Mouse (Mus musculus) neutrophil, adult 5-6 weeks (primary cell): ENCODE results near the gene Neurl4. TPM values are rescaled to one million over a fixed set of nuclear protein-coding genes. Genes with fewer than 3 reads are reported as not detected.

Experiments used
- ATAC-seq: fragments of 151-379, 151-347 bp; 2 replicates; pipeline ENCODE4 v1.8.0; 2017; ENCODE audit warnings: mild to moderate bottlenecking, moderate TSS enrichment; ENCODE audit not compliant: insufficient number of reproducible peaks, poor library complexity, low FRiP score, severe bottlenecking; ENCODE audit errors: extremely low read depth
- total RNA-seq: library from RNA; stranded (forward); fragments of 200-1000 nt; gene quantifications from 2 replicates; pipeline ENCODE4 v1.2.3, GENCODE M21; 2017

Neurl4 gene
- total RNA-seq, 1 experiment from 2014 or later = 64.1 TPM

GRCm38 (mm10) chr11:69880506-69880852, 20.4 kb upstream of the Neurl4 start:
- peak; percentile 35; the same call in 1 of the 2 replicates for ATAC-seq

DNA sequence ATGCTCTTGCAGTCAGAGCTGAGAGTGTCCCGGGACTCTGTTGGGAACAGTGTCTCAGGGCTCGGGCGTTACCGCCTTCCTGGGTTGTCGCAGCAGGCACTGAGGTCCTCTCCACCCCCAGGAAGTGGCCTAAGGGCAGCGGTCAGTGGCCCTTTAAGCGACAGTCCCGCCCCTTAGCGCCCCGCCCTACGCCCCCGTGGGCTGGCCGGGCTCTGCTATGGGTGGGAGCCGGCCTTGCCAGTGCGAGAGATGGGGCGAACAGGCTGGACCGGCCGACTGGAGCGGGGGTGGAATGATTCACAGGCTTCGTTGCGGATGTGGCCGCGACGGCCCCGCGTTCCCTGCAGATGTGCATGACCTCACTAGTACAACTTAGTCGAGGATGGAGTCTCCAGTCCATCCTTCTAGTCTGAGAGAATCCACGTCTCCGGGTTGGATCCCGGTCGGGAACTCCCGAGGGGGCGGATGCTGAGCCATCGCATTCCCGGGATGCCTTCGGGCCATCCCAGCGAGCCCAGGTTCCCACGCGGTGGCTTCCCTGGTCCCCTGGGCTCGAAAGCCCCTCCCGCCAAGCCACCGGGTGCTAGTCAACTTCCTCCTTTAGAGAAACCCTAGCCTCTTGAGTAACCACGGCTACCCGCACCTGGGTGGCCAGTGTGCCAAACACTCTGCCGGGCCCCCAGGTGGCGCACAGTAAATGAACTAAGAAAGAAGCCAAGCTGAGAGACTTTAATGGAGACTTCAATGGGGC, 19.8 kb upstream of the Neurl4 start, which contains the start of gene Kctd11:
Kctd11 (minus strand) TSS at position 554 of the 751 bp plus-strand sequence.
- ATAC-seq = peak; percentile 80

GRCm38 (mm10) chr11:69881787-69882670, 18.8 kb upstream of the Neurl4 start:
- ATAC-seq = no peak

DNA sequence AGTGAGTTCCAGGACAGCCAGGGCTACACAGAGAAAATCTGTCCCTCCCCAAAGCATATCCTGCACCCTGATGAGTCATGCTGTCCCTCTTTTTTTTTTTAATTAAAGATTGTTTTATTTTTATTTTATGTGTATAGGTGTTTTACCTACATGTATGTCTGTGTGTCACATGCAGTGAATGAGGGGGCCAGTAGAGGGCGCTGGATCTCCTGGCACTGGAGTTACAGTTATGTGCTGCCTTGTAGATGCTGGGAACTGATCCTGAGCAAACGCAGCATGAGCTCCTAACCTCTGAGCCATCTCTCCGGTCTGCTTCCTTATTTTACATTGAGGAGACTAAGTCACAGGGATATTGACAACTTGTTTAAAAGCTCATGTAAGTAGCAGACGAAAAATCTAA, 17.8 kb upstream of the Neurl4 start:
- no peak for ATAC-seq

DNA sequence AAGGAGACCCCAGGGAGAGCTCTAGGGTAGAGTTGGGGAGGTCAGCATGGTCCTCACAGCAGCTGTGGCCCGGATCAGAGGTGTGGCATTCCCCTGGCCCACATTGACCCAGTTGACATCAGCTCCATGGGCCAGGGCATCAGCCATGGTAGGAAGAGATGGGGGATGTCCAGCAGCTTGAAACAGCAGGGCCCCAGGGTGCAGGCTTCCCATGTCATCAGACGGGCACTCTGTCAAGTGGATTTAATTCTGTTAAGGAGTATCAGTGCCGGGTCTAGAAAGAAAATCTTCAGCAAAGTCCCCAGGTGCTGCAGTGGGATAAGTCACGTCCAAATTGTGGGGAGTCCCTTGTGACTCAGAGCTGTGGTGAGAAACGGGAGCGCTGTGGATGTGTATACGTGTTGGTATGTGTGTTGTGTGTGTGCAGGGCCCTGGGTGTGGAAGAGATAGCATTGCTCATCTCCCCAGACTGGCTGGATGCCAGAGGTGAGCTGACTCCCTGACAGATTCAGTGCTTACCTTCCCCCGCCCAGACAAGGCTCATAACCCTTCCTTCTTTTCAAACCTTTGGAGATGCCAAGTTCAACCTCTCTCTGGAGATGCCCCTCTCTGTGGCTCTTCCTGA, 17.2 kb upstream of the Neurl4 start:
- ATAC-seq = no peak

DNA sequence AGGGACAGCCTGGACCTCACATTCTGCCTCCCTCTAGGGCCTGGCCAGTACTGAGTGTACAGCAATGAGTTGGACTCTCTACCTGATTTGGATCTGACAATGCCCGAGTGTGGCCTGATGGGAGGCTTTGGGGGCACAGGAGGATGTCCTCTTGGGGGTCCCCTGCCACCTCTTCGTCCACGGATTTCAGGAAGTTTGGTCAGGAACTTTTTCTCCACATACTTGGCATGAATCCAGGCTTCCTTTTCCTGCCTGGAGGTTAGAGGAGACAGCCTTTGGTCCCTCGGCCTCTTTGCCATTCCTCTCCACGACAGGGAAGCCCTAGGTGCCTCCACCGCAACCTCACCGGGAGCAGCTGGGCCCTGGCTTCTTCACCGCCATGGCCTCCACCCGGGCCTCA, 16.6 kb upstream of the Neurl4 start:
- ATAC-seq = no peak

DNA sequence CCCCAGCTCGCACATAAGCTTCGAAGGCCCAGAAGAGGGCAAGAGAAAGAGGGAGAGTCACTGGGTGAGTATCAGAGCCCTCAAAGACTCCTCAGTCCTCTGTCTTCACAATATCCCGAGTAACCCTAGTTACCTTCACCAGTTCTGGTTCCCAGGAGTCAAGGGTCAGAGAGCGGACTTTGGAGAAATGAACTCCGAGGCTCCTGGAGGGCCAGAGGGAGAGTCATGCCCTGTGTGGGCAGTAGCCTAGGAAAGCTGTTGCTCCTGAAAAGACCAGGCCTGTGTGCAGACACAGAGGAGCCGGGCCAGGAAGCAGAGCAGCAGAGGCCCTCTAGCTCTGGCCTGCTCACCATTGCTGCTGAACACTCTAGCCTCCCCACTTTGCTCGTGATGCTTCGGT, 16.2 kb upstream of the Neurl4 start:
- ATAC-seq = no peak

DNA sequence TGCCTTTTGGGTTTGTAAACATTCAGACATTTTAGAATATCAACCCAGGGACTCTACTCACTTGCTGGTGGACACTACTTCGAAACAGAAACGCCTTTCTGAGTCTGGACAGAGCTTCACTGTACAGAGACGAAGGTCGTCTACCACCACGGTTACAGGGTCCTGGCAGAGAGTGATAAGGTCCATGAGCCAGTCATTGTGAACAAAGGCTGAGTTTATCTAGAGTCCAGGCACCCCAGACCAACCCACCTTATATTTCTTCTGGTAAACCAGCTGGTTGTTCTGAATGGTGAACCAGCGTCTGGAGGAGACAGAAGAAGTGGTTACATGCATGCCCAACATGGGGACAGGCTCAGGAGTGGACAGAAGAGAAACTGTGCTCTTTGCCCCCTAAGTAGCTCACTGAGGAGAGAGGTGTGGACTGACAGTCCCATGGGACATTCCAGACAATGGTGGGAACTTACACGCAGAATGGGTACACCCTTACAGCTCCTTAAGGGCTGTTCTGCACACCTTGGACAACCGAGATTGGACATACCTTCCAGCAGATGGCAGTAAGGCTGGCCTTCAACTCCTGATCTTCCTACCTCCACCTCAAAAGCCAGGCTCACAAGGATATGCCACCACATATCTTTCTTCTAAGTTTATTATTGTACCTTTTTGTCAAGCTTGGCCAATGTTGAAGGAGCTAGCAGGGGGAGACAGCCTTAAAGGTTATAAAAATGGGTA, 13.8 kb upstream of the Neurl4 start:
- ATAC-seq = no peak

DNA sequence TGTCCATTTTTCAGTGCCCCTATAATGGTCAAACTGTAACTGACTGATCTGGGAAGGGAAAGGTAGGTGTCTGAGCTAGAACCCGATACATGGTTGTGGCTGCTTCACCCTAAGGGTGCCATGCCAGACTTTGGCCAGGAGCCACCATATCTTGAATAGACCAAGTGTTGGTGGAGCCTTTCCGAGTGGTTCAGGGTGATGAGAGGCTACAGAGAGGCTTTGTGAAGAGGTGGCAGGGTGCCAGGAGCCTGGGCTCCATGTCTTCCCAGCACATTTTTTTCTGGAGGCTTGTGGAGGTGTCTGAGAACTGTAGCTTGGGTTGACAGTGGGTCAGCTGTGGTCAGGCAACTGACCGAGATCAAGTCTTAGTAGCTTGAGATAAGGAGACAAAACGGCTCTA, 9.4 kb upstream of the Neurl4 start:
- ATAC-seq = no peak

GRCm38 (mm10) chr11:69894671-69895070, 6.2 kb upstream of the Neurl4 start:
- ATAC-seq = peak; percentile 87

DNA sequence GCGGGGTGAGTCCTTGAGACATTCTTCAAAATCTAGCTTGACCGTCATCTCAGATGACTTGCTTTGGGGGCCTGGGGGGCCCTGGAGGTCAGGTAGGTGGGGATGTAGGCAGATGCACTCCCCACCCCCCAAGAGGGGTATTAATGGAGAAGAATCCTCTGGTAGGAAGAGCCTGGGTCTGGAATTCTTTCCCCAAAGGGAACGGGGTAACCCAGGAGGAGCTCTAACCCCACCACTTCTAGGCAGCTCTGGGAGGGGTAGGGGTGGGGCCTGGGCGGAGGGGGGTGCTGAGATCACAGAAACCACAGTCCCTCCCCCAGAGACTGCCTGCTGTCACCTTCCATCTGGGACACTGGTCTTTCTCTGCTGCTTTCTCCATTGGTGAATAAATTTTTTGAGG, 5.6 kb upstream of the Neurl4 start, which contains the start of gene Acap1:
Acap1 (minus strand) TSS at position 249 of the 400 bp plus-strand sequence.
- peak; percentile 51 for ATAC-seq

GRCm38 (mm10) chr11:69899870-69900269, 1.0 kb upstream of the Neurl4 start:
- no peak for ATAC-seq

- ATAC-seq = peak; percentile 75
Measured at GRCm38 (mm10) chr11:69901406-69901846, 554 bp downstream of the Neurl4 start.

DNA sequence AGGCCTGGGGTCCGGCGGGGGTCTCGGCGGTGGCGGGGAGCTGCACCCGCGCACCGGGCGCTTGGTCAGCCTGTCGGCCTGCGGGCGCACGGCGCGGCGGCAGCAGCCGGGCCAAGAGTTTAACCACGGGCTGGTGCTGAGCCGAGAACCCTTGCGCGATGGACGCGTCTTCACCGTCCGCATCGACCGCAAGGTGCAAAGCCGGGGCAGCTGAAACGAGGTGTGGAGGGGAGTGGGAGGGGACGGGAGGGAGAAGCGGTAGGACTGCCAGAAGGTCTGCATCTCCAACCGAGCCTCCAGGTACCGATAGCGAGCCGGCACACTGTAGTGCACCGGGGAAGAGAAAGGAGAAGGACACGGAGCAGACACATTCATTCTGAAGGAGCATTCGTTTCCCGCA, 1.1 kb downstream of the Neurl4 start:
- ATAC-seq = no peak

DNA sequence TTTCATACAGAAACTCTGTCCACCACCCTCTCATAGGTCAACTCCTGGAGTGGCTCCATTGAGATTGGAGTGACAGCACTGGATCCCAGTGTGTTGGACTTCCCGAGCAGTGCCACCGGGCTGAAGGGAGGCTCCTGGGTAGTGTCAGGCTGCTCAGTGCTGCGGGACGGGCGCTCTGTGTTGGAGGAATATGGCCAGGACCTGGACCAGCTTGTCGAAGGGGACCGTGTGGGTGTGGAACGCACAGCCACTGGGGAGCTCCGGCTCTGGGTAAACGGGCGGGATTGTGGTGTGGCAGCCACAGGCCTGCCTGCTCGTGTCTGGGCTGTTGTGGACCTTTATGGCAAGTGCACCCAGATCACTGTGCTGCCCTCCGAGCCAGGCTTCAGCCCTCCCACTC, 2.1 kb downstream of the Neurl4 start:
- ATAC-seq = no peak

- no peak for ATAC-seq
Measured at GRCm38 (mm10) chr11:69904311-69904710, 3.4 kb downstream of the Neurl4 start.

DNA sequence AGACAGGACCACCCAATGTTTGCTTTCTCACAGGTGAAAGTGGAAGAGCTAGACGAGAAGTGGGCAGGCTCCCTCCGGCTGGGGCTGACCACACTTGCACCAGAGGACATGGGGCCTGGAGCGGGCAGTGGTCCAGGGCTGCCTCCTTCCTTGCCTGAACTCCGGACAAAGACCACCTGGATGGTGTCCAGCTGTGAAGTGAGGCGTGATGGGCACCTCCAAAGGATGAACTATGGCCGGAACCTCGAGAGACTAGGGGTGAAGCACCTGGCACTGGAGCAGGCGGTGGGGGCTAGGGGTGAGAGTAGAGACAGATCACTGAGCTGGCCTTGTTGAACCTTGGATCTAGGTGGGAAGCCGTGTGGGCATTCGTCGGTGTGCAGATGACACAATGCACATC, 7.8 kb downstream of the Neurl4 start:
- ATAC-seq = no peak

- ATAC-seq = no peak
Measured at GRCm38 (mm10) chr11:69909174-69909573, 8.3 kb downstream of the Neurl4 start.

DNA sequence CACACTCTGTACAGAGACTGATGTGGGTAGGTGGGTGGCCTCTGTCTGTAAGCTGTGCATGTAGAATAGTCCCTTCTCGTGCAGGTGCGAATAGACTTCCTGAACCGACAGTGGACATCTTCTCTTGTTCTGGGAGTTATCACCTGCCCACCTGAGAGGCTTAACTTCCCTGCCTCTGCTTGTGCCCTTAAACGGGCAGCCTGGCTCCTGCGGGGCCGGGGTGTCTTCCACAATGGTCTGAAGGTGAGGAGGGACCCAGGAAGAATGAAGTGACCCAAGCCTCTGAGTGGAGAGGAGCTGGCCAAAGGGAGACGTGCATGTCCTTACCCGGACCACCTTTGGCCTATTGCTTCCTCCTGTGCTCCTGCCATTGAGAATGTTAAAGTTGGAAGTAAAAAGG, 9.3 kb downstream of the Neurl4 start:
- no peak for ATAC-seq
